26 mouse cellular contexts compared by ENCODE assay signal in genomic region chr12:81657321-81657720, GRCm38 (mm10). TPM values are rescaled to one million over a fixed set of nuclear protein-coding genes. Genes with fewer than 3 reads are reported as not detected.
DNase-seq lines count a peak whose midpoint lies in the region; ATAC-seq and TF ChIP-seq lines count a peak whose summit lies in the region.
"Had no signal": no experiment of that assay in that cellular context is flagged by ENCODE, and none has a peak within 500 bp of the region (broad histone marks: within the 10 kb centered on the region; RNA-seq: fewer than 3 reads in every experiment).

No protein-coding gene starts in this region.

- no peaks in the 10 kb centered on the region for H3K36me3 ChIP-seq in heart, embryonic 11.5 days (ENCODE audit: control insufficient read depth, insufficient read depth, low read length)
- H3K36me3 ChIP-seq in MEL (ENCODE audit: control insufficient read depth in 1 of 2, insufficient read depth in 2 of 2, low read length in 2 of 2), result no peaks in the 10 kb centered on the region
- peaks cover 12% of the 10 kb centered on the region; the same call in 1 of the 2 replicates for H3K36me3 ChIP-seq in midbrain, postnatal 0 days (ENCODE audit: insufficient read depth, low read length)
- H3K36me3 ChIP-seq: heart, embryonic 15.5 days; hindbrain, embryonic 10.5 days; intestine, embryonic 15.5 days; kidney, embryonic 15.5 days; limb, embryonic 15.5 days; neural tube, embryonic 12.5 days had no signal

- TF ChIP-seq EP300 in MEL (IDR thresholded peaks at IDR 0.05; ENCODE audit: low read depth in 1 of 2, low read length in 2 of 2), result no peak

- TF ChIP-seq RAD21 in MEL (IDR thresholded peaks at IDR 0.05; ENCODE audit: low read depth, low read length), result no peak

- no peak for TF ChIP-seq CTCF in MEL (IDR thresholded peaks at IDR 0.05 in 2 of 3, conservative IDR thresholded peaks at IDR 0.05 in 1 of 3; ENCODE audit: control insufficient read depth in 1 of 3, insufficient read depth in 1 of 3, low read depth in 2 of 3, low read length in 3 of 3, poor library complexity in 1 of 3, severe bottlenecking in 1 of 3)
- no peak for TF ChIP-seq CTCF in midbrain, postnatal 0 days (IDR thresholded peaks at IDR 0.05)

- H3K4me1 ChIP-seq in heart, embryonic 11.5 days (ENCODE audit: control insufficient read depth, insufficient read depth, low read length), result peaks cover 9% of the 10 kb centered on the region; the same call in 1 of the 2 replicates
- H3K4me1 ChIP-seq in MEL (ENCODE audit: control insufficient read depth in 1 of 2, insufficient read depth in 2 of 2, low read length in 2 of 2), result no peaks in the 10 kb centered on the region
- no peaks in the 10 kb centered on the region for H3K4me1 ChIP-seq in midbrain, postnatal 0 days (ENCODE audit: insufficient read depth, low read length)
- H3K4me1 ChIP-seq: embryonic facial prominence, embryonic 10.5 days; hindbrain, embryonic 10.5 days; intestine, embryonic 15.5 days; kidney, embryonic 15.5 days; limb, embryonic 15.5 days; neural tube, embryonic 12.5 days had no signal

- no peaks in the 10 kb centered on the region for H3K79me2 ChIP-seq in MEL (ENCODE audit: control insufficient read depth, insufficient read depth, low read length, poor library complexity)

- WGBS in heart, embryonic 11.5 days (ENCODE audit: insufficient replicate concordance), result 60% methylated on average over 1 of the region's 1 CpGs
- 84% methylated on average over 1 of the region's 1 CpGs for WGBS in midbrain, postnatal 0 days

- no peak overlapping the region for H3K4me2 ChIP-seq in heart, embryonic 11.5 days
- no peak overlapping the region for H3K4me2 ChIP-seq in midbrain, postnatal 0 days (ENCODE audit: low read depth, low read length, poor library complexity, severe bottlenecking)
- H3K4me2 ChIP-seq: forebrain, embryonic 15.5 days; heart, embryonic 15.5 days; intestine, embryonic 15.5 days; kidney, embryonic 15.5 days; limb, embryonic 15.5 days; lung, embryonic 14.5 days; neural tube, embryonic 12.5 days had no signal

- TF ChIP-seq POLR2A in MEL (IDR thresholded peaks at IDR 0.05; ENCODE audit: control insufficient read depth in 1 of 2, insufficient read depth in 1 of 2, low read depth in 1 of 2, low read length in 2 of 2, poor library complexity in 1 of 2), result no peak

- H3K27me3 ChIP-seq in heart, embryonic 11.5 days (ENCODE audit: control insufficient read depth, insufficient read depth, low read length), result peaks cover 2% of the 10 kb centered on the region; the same call in 1 of the 2 replicates
- H3K27me3 ChIP-seq in MEL (ENCODE audit: control insufficient read depth in 1 of 2, insufficient read depth in 2 of 2, low read length in 2 of 2), result peaks cover 0 to 2% of the 10 kb centered on the region in 2 experiments; a peak in 3 of 4 replicates
- no peaks in the 10 kb centered on the region for H3K27me3 ChIP-seq in midbrain, postnatal 0 days (ENCODE audit: insufficient read depth, low read length)
- H3K27me3 ChIP-seq: forebrain, embryonic 15.5 days; heart, embryonic 15.5 days; intestine, embryonic 15.5 days; kidney, embryonic 15.5 days; limb, embryonic 15.5 days; neural tube, embryonic 12.5 days had no signal

- no peak overlapping the region for H3K4me3 ChIP-seq in heart, embryonic 11.5 days (ENCODE audit: low read depth, low read length)
- H3K4me3 ChIP-seq in MEL (ENCODE audit: control insufficient read depth in 1 of 2, insufficient read depth in 1 of 2, low read depth in 2 of 2, low read length in 2 of 2), result no peak overlapping the region
- H3K4me3 ChIP-seq in midbrain, postnatal 0 days (ENCODE audit: low read depth, low read length), result no peak overlapping the region
- H3K4me3 ChIP-seq: embryonic facial prominence, embryonic 10.5 days; forebrain, embryonic 15.5 days; heart, embryonic 15.5 days; hindbrain, embryonic 10.5 days; intestine, embryonic 15.5 days; kidney, embryonic 15.5 days; limb, embryonic 15.5 days; megakaryocyte, embryonic 14.5 days; neural tube, embryonic 12.5 days had no signal

- no peak for ATAC-seq in heart, embryonic 11.5 days (replicated peaks; ENCODE audit: insufficient number of reproducible peaks, low FRiP score, low TSS enrichment)
- no peak for ATAC-seq in midbrain, postnatal 0 days (ENCODE audit: low FRiP score)
- ATAC-seq: forebrain, embryonic 15.5 days; hindbrain, embryonic 16.5 days; intestine, embryonic 15.5 days had no signal

- DNase-seq in adrenal gland, adult 2 months, result peak; percentile 4
- DNase-seq in adrenal gland, postnatal 4 days (ENCODE audit: low spot score in 2 of 2), result no peak
- peak; percentile 8 for DNase-seq in heart, postnatal 4 days
- peak; percentile 4 for DNase-seq in MEL (ENCODE audit: low read depth, low spot score)
- peak; percentile 54 to 55 for DNase-seq in cerebellum, postnatal 10 days
- DNase-seq in thymus, postnatal 25 days, result no peak
- no peak for DNase-seq in midbrain, postnatal 0 days (ENCODE audit: low spot score)
- DNase-seq: adrenal gland, postnatal 25 days; gastrocnemius, postnatal 10 days; left cerebral cortex, postnatal 4 days; lung, embryonic 14.5 days; midbrain, embryonic 14.5 days had no signal

- no peaks in the 10 kb centered on the region for H3K9me3 ChIP-seq in heart, embryonic 11.5 days (replicated peaks; ENCODE audit: control insufficient read depth, low read length)
- no peaks in the 10 kb centered on the region for H3K9me3 ChIP-seq in MEL (replicated peaks; ENCODE audit: insufficient read depth, low read length)
- H3K9me3 ChIP-seq in midbrain, postnatal 0 days (ENCODE audit: low read length), result no peaks in the 10 kb centered on the region
- H3K9me3 ChIP-seq: embryonic facial prominence, embryonic 10.5 days; forebrain, embryonic 15.5 days; heart, embryonic 15.5 days; hindbrain, embryonic 10.5 days; intestine, embryonic 15.5 days; kidney, embryonic 15.5 days; limb, embryonic 15.5 days; megakaryocyte, embryonic 14.5 days; neural tube, embryonic 12.5 days had no signal

- H3K9ac ChIP-seq in heart, embryonic 11.5 days (ENCODE audit: low read depth, low read length), result no peak overlapping the region
- no peak overlapping the region for H3K9ac ChIP-seq in MEL (ENCODE audit: control insufficient read depth, low read depth, low read length, poor library complexity, severe bottlenecking)
- H3K9ac ChIP-seq in midbrain, postnatal 0 days (replicated peaks; ENCODE audit: low read length, poor library complexity, severe bottlenecking), result no peak overlapping the region
- H3K9ac ChIP-seq: forebrain, embryonic 15.5 days; heart, embryonic 15.5 days; intestine, embryonic 15.5 days; kidney, embryonic 15.5 days; limb, embryonic 15.5 days; liver, embryonic 14.5 days; lung, embryonic 14.5 days; neural tube, embryonic 12.5 days had no signal

- no peak overlapping the region for H3K27ac ChIP-seq in heart, embryonic 11.5 days (ENCODE audit: low read depth, low read length)
- no peak overlapping the region for H3K27ac ChIP-seq in MEL (ENCODE audit: control insufficient read depth, low read depth, low read length)
- H3K27ac ChIP-seq in midbrain, postnatal 0 days (ENCODE audit: low read depth, low read length), result no peak overlapping the region
- H3K27ac ChIP-seq: embryonic facial prominence, embryonic 10.5 days; forebrain, embryonic 15.5 days; heart, embryonic 15.5 days; hindbrain, embryonic 10.5 days; intestine, embryonic 15.5 days; kidney, embryonic 15.5 days; limb, embryonic 15.5 days; liver, embryonic 14.5 days; neural tube, embryonic 12.5 days had no signal

TF ChIP-seq in MEL, 35 proteins besides CTCF, POLR2A, EP300 and RAD21:
- TF ChIP-seq POLR2AphosphoS5 (IDR thresholded peaks at IDR 0.05; ENCODE audit: borderline replicate concordance, low read depth, low read length), result no peak
- TF ChIP-seq POLR2AphosphoS2 (IDR thresholded peaks at IDR 0.05; ENCODE audit: low read length), result no peak
- no peak for TF ChIP-seq HCFC1 (IDR thresholded peaks at IDR 0.05; ENCODE audit: low read depth, low read length)
- TF ChIP-seq MEF2A (IDR thresholded peaks at IDR 0.05; ENCODE audit: extremely low read depth, insufficient replicate concordance, low read depth, low read length, poor library complexity, severe bottlenecking), result no peak
- TF ChIP-seq CHD2 (IDR thresholded peaks at IDR 0.05; ENCODE audit: low read length), result no peak
- no peak for TF ChIP-seq GABPA (IDR thresholded peaks at IDR 0.05; ENCODE audit: low read depth, low read length)
- no peak for TF ChIP-seq ZKSCAN1 (IDR thresholded peaks at IDR 0.05; ENCODE audit: low read depth, low read length)
- TF ChIP-seq ETS1 (IDR thresholded peaks at IDR 0.05; ENCODE audit: low read depth, low read length), result no peak
- TF ChIP-seq JUND (IDR thresholded peaks at IDR 0.05; ENCODE audit: low read depth, low read length), result no peak
- TF ChIP-seq TAL1 (IDR thresholded peaks at IDR 0.05; ENCODE audit: low read length), result no peak
- TF ChIP-seq SIN3A (IDR thresholded peaks at IDR 0.05; ENCODE audit: low read length), result no peak
- no peak for TF ChIP-seq MAFK (IDR thresholded peaks at IDR 0.05; ENCODE audit: borderline replicate concordance, low read depth, low read length)
- TF ChIP-seq NRF1 (IDR thresholded peaks at IDR 0.05; ENCODE audit: insufficient read depth, low read depth, low read length, poor library complexity, severe bottlenecking), result no peak
- no peak for TF ChIP-seq BHLHE40 (IDR thresholded peaks at IDR 0.05; ENCODE audit: borderline replicate concordance, low read depth, low read length)
- no peak for TF ChIP-seq USF2 (IDR thresholded peaks at IDR 0.05; ENCODE audit: borderline replicate concordance in 1 of 2, insufficient read depth in 1 of 2, low read depth in 1 of 2, low read length in 2 of 2)
- no peak for TF ChIP-seq MAX (IDR thresholded peaks at IDR 0.05; ENCODE audit: low read length)
- no peak for TF ChIP-seq KAT2A (conservative IDR thresholded peaks at IDR 0.05; ENCODE audit: low read depth, low read length)
- TF ChIP-seq ELF1 (IDR thresholded peaks at IDR 0.05; ENCODE audit: low read depth, low read length), result no peak
- no peak for TF ChIP-seq ZMIZ1 (IDR thresholded peaks at IDR 0.05; ENCODE audit: low read depth, low read length)
TF ChIP-seq in MEL: peak in this region for 0.

RNA-seq across cellular contexts. Expression of gene Ttc9, which starts 26.3 kb away (rescaled TPM):
- 1 to 10 TPM; 3.7 to 3.8 TPM for total RNA-seq in adrenal gland, adult 2 months (2021)
- 0.73 TPM in 2 replicates for polyA plus RNA-seq in adrenal gland, adult 2 months (2012; rRNA removed)
- 1 to 10 TPM; 5.4 to 8.0 TPM for total RNA-seq in adrenal gland, postnatal 4 days (2021)
- 1 to 10 TPM; 9.1 to 9.8 TPM for total RNA-seq in heart, postnatal 4 days (2021)
- polyA plus RNA-seq in heart, embryonic 11.5 days (2014; fragmentation: Nextera tagmentation; extraction: Ambion mirVana), result 0.77 and 1.2 TPM in 2 replicates
- total RNA-seq in MEL (2012; rRNA removed), result not detected in 2 replicates
- polyA plus RNA-seq in MEL (2012; ENCODE audit: insufficient read depth in 1 of 2, insufficient read length in 2 of 2, low read depth in 1 of 2, low replicate concordance in 2 of 2, missing spikeins in 1 of 2), result not detected
- total RNA-seq in midbrain, postnatal 0 days (2014; rRNA removed), result 58.4 and 60.2 TPM in 2 replicates
- polyA plus RNA-seq in midbrain, postnatal 0 days (2015; fragmentation: Nextera tagmentation; extraction: Ambion mirVana), result 16.3 and 16.7 TPM in 2 replicates
- total RNA-seq: common myeloid progenitor, adult 5-6 weeks; granulocyte monocyte progenitor cell, adult 5-6 weeks had no signal

Comparison
In these comparisons a context has a peak if more than half of its experiments do, and no peak if none do; other contexts are left out.
1. DNase-seq: peak in adrenal gland, adult 2 months (single experiment), heart, postnatal 4 days (single experiment), MEL (single experiment) and cerebellum, postnatal 10 days (2 of 2); none in adrenal gland, postnatal 4 days (0 of 2), thymus, postnatal 25 days (single experiment) and midbrain, postnatal 0 days (single experiment).